In genomic region chr6:100408826-100409225, GRCm38 (mm10) we compare ENCODE assay signal across 26 mouse cellular contexts.
"Had no signal": no experiment of that assay in that cellular context is flagged by ENCODE, and none has a peak within 500 bp of the region (broad histone marks: within the 10 kb centered on the region; RNA-seq: fewer than 3 reads in every experiment).

No protein-coding gene starts in this region.

- H3K27me3 ChIP-seq: heart, embryonic 12.5 days; intestine, embryonic 15.5 days; liver, embryonic 13.5 days had no signal

- ATAC-seq: hindbrain, embryonic 16.5 days; inflammation-experienced regulatory T-cells, adult 6 months; intestine, embryonic 15.5 days; intestine, postnatal 0 days had no signal

- H3K36me3 ChIP-seq: heart, embryonic 10.5 days; heart, embryonic 12.5 days; hindbrain, embryonic 10.5 days; hindbrain, embryonic 12.5 days; intestine, embryonic 15.5 days; limb, embryonic 10.5 days; limb, embryonic 12.5 days; liver, embryonic 13.5 days had no signal

- DNase-seq: gastrocnemius, adult 2 months; gastrocnemius, postnatal 10 days; gastrocnemius, postnatal 25 days; heart, adult 18-20 months; heart, postnatal 10 days; heart, postnatal 4 days; kidney, adult 18-20 months; kidney, adult 8-10 months; kidney, postnatal 10 days; kidney, postnatal 25 days; kidney, postnatal 4 days; liver; liver, embryonic 13.5 days had no signal

- H3K9me3 ChIP-seq: heart, embryonic 10.5 days; heart, embryonic 12.5 days; hindbrain, embryonic 10.5 days; hindbrain, embryonic 12.5 days; intestine, embryonic 15.5 days; limb, embryonic 10.5 days; limb, embryonic 12.5 days; liver, embryonic 13.5 days had no signal

- H3K27ac ChIP-seq: gastrocnemius, adult 2 months; heart, embryonic 10.5 days; hindbrain, embryonic 10.5 days; hindbrain, embryonic 12.5 days; hindbrain, embryonic 14.5 days; intestine, embryonic 15.5 days; layer of hippocampus, adult 2 months; left cerebral cortex, adult 2 months; limb, embryonic 10.5 days; limb, embryonic 12.5 days; liver, embryonic 13.5 days had no signal

- H3K4me1 ChIP-seq: heart, embryonic 12.5 days; hindbrain, embryonic 12.5 days; intestine, embryonic 15.5 days; liver, embryonic 13.5 days had no signal

- H3K4me3 ChIP-seq: gastrocnemius, adult 2 months; heart, embryonic 10.5 days; heart, embryonic 12.5 days; hindbrain, embryonic 10.5 days; hindbrain, embryonic 12.5 days; intestine, embryonic 15.5 days; layer of hippocampus, adult 2 months; left cerebral cortex, adult 2 months; limb, embryonic 10.5 days; limb, embryonic 12.5 days; liver, embryonic 13.5 days had no signal

- H3K9ac ChIP-seq: heart, embryonic 12.5 days; hindbrain, embryonic 12.5 days; hindbrain, embryonic 14.5 days; intestine, embryonic 15.5 days; limb, embryonic 12.5 days; liver, embryonic 13.5 days had no signal
